Mouse (Mus musculus): Measurements from ENCODE around the gene Zfp990.
"Not testable (repeated sequence)": the region's sequence is repeated elsewhere in the genome, so short reads cannot be mapped to it uniquely, and the experiment has no call there.

Zfp990 gene

GRCm38 (mm10) chr4:145586046-145586445 is 75.5 kb downstream of the Zfp990 start:
- DNase-seq (ENCODE audit: low spot score), result not testable (repeated sequence)

Data from ovary, postnatal 36 days (tissue).